Comparison of ENCODE assay signal across 22 mouse cellular contexts in the genomic region with DNA sequence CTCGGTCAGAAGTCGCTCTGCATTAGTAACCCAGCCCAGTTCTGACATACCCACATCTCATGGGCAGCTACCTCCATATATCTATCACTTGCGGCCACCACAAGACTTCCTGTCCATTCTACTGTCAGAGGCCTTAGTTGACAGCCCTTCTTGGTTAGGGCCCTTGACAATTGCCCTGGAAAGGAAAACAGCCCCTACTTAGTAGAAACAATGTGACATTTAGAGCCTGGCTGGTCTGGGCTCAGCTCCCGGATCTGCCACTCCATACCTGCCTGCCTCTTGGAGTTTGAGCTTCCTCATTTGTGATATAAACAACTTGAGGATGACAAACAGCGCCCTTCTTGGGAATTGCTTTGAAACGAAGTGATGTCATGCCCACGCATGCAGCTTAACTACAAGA.
A peak's percentile ranks its signal among the peaks of the same experiment; 100 is the strongest.
DNase-seq lines count a peak whose midpoint lies in the region; ATAC-seq and TF ChIP-seq lines count a peak whose summit lies in the region.
"Had no signal": no experiment of that assay in that cellular context is flagged by ENCODE, and none has a peak within 500 bp of the region (broad histone marks: within the 10 kb centered on the region; RNA-seq: fewer than 3 reads in every experiment).

No protein-coding gene starts in this region.

- no peaks in the 10 kb centered on the region for H3K4me1 ChIP-seq in kidney, adult 2 months (ENCODE audit: control insufficient read depth, insufficient read depth, low read length)
- H3K4me1 ChIP-seq in lung, postnatal 0 days (ENCODE audit: insufficient read depth, low read depth, low read length) = peaks cover 9% of the 10 kb centered on the region; the same call in 1 of the 2 replicates
- H3K4me1 ChIP-seq in lung, adult 2 months (ENCODE audit: control insufficient read depth, insufficient read depth, low read length) = peaks cover 28% of the 10 kb centered on the region
- H3K4me1 ChIP-seq: embryonic facial prominence, embryonic 15.5 days; forebrain, embryonic 10.5 days; forebrain, embryonic 12.5 days had no signal

- H3K27ac ChIP-seq in kidney, adult 2 months (ENCODE audit: insufficient read depth, low read depth, low read length) = peak overlapping the region; percentile 49; the same call in 1 of the 2 replicates
- H3K27ac ChIP-seq in lung, postnatal 0 days (ENCODE audit: low read length) = no peak overlapping the region
- H3K27ac ChIP-seq: embryonic facial prominence, embryonic 13.5 days; embryonic facial prominence, embryonic 15.5 days; forebrain, embryonic 10.5 days; forebrain, embryonic 12.5 days had no signal

- no peak overlapping the region for H3K4me3 ChIP-seq in kidney, adult 2 months (ENCODE audit: insufficient read depth, low read depth, low read length)
- no peak overlapping the region for H3K4me3 ChIP-seq in lung, postnatal 0 days (ENCODE audit: low read depth, low read length)
- H3K4me3 ChIP-seq in lung, adult 2 months (replicated peaks; ENCODE audit: extremely low read depth, low read depth, low read length) = no peak overlapping the region
- H3K4me3 ChIP-seq: embryonic facial prominence, embryonic 13.5 days; embryonic facial prominence, embryonic 15.5 days; erythroblast, embryonic 14.5 days; forebrain, embryonic 10.5 days; forebrain, embryonic 12.5 days had no signal

- TF ChIP-seq EP300 in lung, postnatal 0 days (IDR thresholded peaks at IDR 0.05) = no peak

- no peaks in the 10 kb centered on the region for H3K36me3 ChIP-seq in kidney, adult 2 months (ENCODE audit: control insufficient read depth, insufficient read depth, low read length)
- no peaks in the 10 kb centered on the region for H3K36me3 ChIP-seq in lung, postnatal 0 days (ENCODE audit: insufficient read depth, low read length)
- H3K36me3 ChIP-seq: embryonic facial prominence, embryonic 13.5 days; embryonic facial prominence, embryonic 15.5 days; forebrain, embryonic 10.5 days; forebrain, embryonic 12.5 days had no signal

- no peaks in the 10 kb centered on the region for H3K27me3 ChIP-seq in kidney, adult 2 months (replicated peaks; ENCODE audit: control insufficient read depth, insufficient read depth, low read length)
- no peaks in the 10 kb centered on the region for H3K27me3 ChIP-seq in lung, postnatal 0 days (replicated peaks; ENCODE audit: insufficient read depth, low read length)
- H3K27me3 ChIP-seq: embryonic facial prominence, embryonic 13.5 days; embryonic facial prominence, embryonic 15.5 days; forebrain, embryonic 12.5 days had no signal

- no peaks in the 10 kb centered on the region for H3K9me3 ChIP-seq in lung, postnatal 0 days (ENCODE audit: low read length)
- H3K9me3 ChIP-seq: embryonic facial prominence, embryonic 13.5 days; embryonic facial prominence, embryonic 15.5 days; forebrain, embryonic 10.5 days; forebrain, embryonic 12.5 days had no signal

- no peak overlapping the region for H3K9ac ChIP-seq in lung, postnatal 0 days (replicated peaks; ENCODE audit: low read depth)
- H3K9ac ChIP-seq: embryonic facial prominence, embryonic 13.5 days; embryonic facial prominence, embryonic 15.5 days; forebrain, embryonic 12.5 days had no signal

- WGBS in kidney, adult 2 months = 72% methylated on average over 7 of the region's 7 CpGs
- 66% methylated on average over 7 of the region's 7 CpGs for WGBS in lung, postnatal 0 days
- WGBS in lung, adult 2 months = 63% methylated on average over 7 of the region's 7 CpGs

- ATAC-seq in lung, postnatal 0 days = 0 out of 2 replicates have a peak, but pooled peaks have one; percentile 9
- ATAC-seq: forebrain, embryonic 14.5 days had no signal

- peak; percentile 64 for DNase-seq in kidney, adult 2 months
- no peak for DNase-seq in kidney, adult 18-20 months
- peak; percentile 45 for DNase-seq in kidney, adult 9 months
- DNase-seq in kidney, postnatal 14 days = no peak
- peak; percentile 23 for DNase-seq in lung, postnatal 0 days (ENCODE audit: low spot score)
- no peak for DNase-seq in lung, adult 2 months
- DNase-seq: adrenal gland, adult 2 months; adrenal gland, postnatal 10 days; adrenal gland, postnatal 25 days; cerebellum, adult 11 months; cerebellum, adult 18-20 months; cerebellum, adult 8-10 months; cerebellum, adult 9-11 months; cerebellum, postnatal 14 days; cerebellum, postnatal 36 days; embryo, embryonic 11 days had no signal

- H3K4me2 ChIP-seq in lung, postnatal 0 days (replicated peaks; ENCODE audit: low read depth, low read length) = no peak overlapping the region
- H3K4me2 ChIP-seq: embryonic facial prominence, embryonic 13.5 days; embryonic facial prominence, embryonic 15.5 days; forebrain, embryonic 12.5 days had no signal

- TF ChIP-seq CTCF in kidney, adult 2 months (conservative IDR thresholded peaks at IDR 0.05; ENCODE audit: insufficient read depth, insufficient read length, low read depth, low read length) = no peak
- TF ChIP-seq CTCF in lung, postnatal 0 days (IDR thresholded peaks at IDR 0.05) = no peak
- TF ChIP-seq CTCF in lung, adult 2 months (IDR thresholded peaks at IDR 0.05; ENCODE audit: insufficient read depth, low read length) = no peak

- no peak for TF ChIP-seq POLR2A in kidney, adult 2 months (IDR thresholded peaks at IDR 0.05; ENCODE audit: low read depth, low read length)
- TF ChIP-seq POLR2A in lung, adult 2 months (IDR thresholded peaks at IDR 0.05; ENCODE audit: borderline replicate concordance, extremely low read depth, low read depth, low read length) = no peak

Comparison
In these comparisons a context has a peak if more than half of its experiments do, and no peak if none do; other contexts are left out.
1. DNase-seq: peak in kidney, adult 2 months (single experiment), kidney, adult 9 months (single experiment) and lung, postnatal 0 days (single experiment); none in kidney, adult 18-20 months (single experiment), kidney, postnatal 14 days (single experiment) and lung, adult 2 months (single experiment).